Mouse (Mus musculus): ENCODE data around the gene Agbl4.

Agbl4 gene

DNA sequence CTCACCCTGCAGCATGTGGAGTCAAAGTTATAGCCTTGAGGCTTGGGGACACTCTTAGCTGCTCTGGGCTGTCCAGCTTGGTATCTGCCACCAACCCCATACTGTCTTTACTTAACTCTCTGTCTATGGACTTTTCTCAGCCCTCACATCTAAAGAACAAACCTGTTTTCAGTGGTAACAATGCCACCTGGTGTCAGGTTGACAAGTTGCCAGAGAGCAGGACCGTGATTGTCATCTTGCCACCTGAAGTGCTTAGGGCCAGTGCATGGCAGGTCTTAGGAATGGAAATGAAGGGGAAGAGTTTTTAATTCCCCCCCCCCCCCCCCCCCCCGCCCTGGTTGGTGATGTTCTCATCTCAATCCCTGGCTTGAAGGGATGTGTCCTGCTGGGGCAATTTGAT is 1112.7 kb downstream of the Agbl4 start:
- no peak for DNase-seq

- no peak for DNase-seq
Observed at GRCm38 (mm10) chr4:111513921-111514320, 1116.5 kb downstream of the Agbl4 start.

DNA sequence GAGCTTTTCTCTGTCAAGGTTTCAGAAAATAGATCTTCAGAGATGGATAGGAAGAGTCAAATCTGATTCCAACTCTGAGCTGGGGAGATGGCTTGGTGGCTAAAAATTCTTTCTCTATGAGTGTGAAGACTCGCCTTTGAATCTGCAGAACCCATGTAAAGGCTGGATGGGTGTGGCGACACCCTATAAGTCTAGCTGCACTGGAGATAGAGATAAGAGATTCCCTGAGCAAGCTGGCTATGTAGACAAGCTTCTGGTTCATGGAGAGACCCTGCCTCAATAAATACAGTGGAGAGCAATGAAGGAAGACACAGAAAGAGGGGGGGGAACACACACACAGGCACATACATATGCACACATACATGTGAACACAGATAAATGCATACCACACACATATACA is 1118.7 kb downstream of the Agbl4 start:
- DNase-seq: no peak

GRCm38 (mm10) chr4:111517063-111517792 is 1119.8 kb downstream of the Agbl4 start:
- DNase-seq: no peak

DNA sequence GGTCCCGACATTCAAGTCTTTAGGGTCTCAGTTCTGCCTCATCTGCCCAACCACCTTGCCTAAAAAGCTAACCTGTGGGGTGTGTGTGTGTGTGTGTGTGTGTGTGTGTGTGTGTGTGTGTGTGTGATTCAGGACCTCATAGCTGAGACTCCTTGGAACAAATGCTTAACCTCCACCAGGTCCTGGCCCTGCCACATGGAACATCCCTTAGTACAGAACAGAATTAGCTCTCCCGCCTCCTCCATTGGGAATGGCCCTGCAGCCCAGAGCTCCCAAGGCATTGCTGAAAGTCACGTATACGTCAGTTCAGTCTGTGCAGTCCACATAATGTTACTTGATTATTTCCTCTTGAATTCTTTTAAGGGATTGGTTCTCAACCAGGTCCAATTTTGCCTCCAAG is 1120.7 kb downstream of the Agbl4 start:
- no peak for DNase-seq

DNA sequence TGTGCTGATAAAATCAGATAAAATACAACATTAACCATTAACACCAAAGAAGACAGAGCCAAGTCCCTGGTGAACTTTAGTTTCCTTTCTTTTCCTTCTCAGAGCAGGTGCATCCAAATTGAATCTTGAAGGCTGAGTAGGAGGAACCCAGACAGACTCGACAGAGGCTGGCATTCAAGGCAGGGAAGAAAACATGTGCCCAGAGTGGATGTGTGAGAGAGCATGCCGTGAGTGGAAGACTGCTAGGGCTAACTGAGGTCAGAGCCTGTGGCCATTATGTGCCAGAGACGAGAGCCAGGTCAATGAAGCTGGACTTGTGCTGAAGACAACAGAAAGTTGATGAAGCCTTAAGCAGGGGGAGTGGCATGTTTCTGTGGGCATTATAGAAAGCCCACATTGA is 1121.8 kb downstream of the Agbl4 start:
- DNase-seq: no peak

- no peak for DNase-seq
Observed at GRCm38 (mm10) chr4:111520006-111520405, 1122.5 kb downstream of the Agbl4 start.

GRCm38 (mm10) chr4:111522974-111523373 is 1125.5 kb downstream of the Agbl4 start:
- DNase-seq: no peak

GRCm38 (mm10) chr4:111528961-111529360 is 1131.5 kb downstream of the Agbl4 start:
- no peak for DNase-seq

DNA sequence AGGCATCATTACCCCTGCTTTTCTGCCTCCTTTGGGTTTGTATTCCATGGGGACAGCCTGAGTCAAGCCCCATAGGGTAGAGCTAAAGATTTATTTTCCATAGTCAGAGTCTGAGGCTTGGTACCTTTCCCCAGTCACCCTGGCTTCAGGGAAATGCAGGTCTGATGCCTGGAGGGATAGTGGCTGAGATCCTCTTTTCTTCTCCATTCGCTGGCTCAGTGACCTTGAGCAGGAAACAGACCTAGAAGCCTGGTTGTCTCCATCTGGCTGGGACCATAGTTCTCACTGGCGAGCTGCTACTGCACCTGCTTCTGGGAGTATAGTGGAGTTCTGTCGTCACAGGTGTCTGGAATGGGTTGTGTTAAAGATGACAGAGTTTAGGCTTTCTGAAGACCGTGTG is 1132.5 kb downstream of the Agbl4 start:
- DNase-seq: no peak

- no peak for DNase-seq
Observed at GRCm38 (mm10) chr4:111530537-111530936, 1133.1 kb downstream of the Agbl4 start.

DNA sequence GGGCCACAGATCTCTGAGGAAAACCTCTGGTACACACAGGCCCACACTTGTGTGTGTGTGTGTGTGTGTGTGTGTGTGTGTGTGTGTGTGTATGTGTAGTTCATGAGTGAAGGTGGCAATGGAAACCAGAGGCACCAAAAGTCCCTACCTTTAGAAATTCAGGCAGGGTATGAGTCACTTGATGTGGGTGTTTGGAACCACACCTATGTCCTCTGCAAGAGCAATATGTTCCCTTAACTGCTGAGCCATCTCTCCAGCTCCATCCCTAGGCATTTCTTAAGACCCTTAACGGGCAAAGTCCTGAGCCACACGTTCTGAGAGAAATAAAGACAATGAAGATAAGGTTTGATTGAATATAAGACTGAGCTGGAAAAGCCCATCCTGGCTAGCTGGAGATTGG is 1147.2 kb downstream of the Agbl4 start:
- DNase-seq: no peak

DNA sequence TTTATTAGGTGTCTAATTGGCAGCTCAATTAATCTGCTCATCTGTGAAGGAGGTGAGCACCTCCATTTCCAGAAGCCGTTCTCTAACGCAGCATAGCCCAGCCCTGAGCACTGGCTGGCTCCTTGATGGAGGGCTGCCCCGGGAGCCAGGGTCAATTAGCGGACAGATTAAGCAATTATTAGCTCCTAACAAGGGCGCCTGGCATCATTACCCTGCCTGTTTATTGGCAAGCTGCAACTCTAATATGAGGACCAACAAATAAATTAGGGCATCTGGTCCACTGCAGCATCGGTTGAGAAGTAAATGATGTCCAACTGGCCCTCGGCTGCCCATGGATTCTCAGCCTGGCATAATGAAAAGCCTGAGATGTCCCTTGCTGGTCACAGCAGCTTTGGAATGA is 1148.5 kb downstream of the Agbl4 start:
- no peak for DNase-seq

- DNase-seq: no peak
Observed at GRCm38 (mm10) chr4:111555426-111555825, 1158.0 kb downstream of the Agbl4 start.

- DNase-seq: no peak
Observed at GRCm38 (mm10) chr4:111577087-111577773, 1179.8 kb downstream of the Agbl4 start.

DNA sequence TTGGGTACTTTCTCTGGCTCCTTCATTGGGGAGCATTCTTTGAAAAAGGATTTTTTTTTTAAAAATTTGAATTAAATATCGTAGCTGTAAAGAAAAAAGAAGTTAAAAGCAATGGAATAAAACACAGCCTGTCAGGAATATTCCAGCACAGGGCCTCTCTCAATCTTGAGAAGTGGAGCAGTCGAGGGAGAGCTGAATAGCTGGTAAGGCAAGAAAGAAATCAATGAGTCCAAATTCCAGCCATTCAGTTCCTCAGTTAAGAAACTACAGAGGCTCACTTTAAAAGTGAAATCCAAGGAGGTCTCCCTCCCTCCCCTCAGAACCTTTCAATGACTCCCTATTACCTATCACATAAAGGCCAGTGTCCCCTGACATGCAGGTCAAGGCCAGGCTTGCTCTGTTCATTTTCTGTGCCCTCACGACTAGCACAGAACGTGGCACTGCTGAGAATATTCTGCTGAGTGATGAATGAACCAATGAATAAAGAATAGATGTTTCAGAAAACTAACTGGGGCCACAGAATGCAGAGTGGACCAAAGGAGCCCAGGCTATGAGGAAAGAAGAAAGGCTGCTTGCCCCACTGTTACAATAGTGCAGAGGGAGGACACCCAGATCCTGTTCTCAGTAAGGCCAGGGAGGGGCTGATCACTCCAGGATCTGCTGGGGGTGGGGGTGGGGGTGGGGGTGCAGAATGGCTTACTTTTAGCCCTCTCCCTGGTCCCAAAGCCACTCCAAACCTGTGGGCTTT is 1181.8 kb downstream of the Agbl4 start:
- no peak for DNase-seq

GRCm38 (mm10) chr4:111579863-111580224 is 1182.4 kb downstream of the Agbl4 start:
- DNase-seq: no peak

GRCm38 (mm10) chr4:111580239-111580638 is 1182.8 kb downstream of the Agbl4 start:
- DNase-seq: no peak

- no peak for DNase-seq
Observed at GRCm38 (mm10) chr4:111583562-111584237, 1186.2 kb downstream of the Agbl4 start.

GRCm38 (mm10) chr4:111584286-111584685 is 1186.8 kb downstream of the Agbl4 start:
- DNase-seq: no peak

DNA sequence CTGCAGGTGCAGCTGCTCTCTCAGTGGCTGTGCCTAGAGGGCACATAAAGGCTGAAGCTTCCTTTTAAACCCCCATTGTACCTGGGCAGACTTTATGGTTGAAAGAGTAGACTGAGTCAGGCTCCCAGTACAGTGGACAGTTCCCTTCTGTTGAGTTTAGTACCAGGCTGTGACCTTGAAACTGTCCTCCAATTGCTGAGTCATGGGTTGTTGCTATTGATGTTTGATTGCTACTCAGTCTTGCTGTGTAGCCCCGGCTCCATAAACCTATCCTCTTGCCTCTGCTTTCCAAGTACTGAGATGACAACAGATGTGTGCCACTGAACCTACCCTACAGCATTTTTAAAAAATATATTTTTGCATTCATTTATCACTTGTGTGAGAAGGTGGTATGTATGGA is 1190.8 kb downstream of the Agbl4 start:
- no peak for DNase-seq

- DNase-seq: no peak
Observed at GRCm38 (mm10) chr4:111589467-111590170, 1192.2 kb downstream of the Agbl4 start.

Measured in thymus, adult 18-20 months (tissue).